Mouse (Mus musculus) megakaryocyte, embryonic 14.5 days (primary cell): ENCODE measurements at regions not wholly inside any gene's neighbourhood (a gene's known extent, or its start where the extent isn't known, plus 50 kb on each side); places are given as distances from the start of the nearest gene placed in this dataset.

Experiments used
- FLI1 ChIP-seq: IDR thresholded peaks from 2 replicates; pipeline ENCODE4 v1.6.1; 2012; ENCODE audit warnings: low read length, inconsistent platforms, mixed read lengths
- GATA1 ChIP-seq: IDR thresholded peaks from 3 replicates; pipeline ENCODE4 v1.6.1; 2012; ENCODE audit warnings: mixed read lengths, low read length, inconsistent platforms, borderline replicate concordance

- no peak for TF ChIP-seq GATA1
- no peak for TF ChIP-seq FLI1
These were observed 184.0 kb downstream of the Gm26897 start for GRCm38 (mm10) chr5:111917643-111918252.
